Mouse (Mus musculus) urinary bladder, postnatal 25 days (tissue): ENCODE results near the gene Smco3.
"Not testable (repeated sequence)": the region's sequence is repeated elsewhere in the genome, so short reads cannot be mapped to it uniquely, and the experiment has no call there.

ENCODE experiments used
- DNase-seq: peaks from one replicate; pipeline ENCODE4 v3.0.0; 2022; ENCODE audit warnings: low spot score

The Smco3 gene

GRCm38 (mm10) chr6:136804705-136805408, 30.4 kb downstream of the Smco3 start:
- DNase-seq: no peak

GRCm38 (mm10) chr6:136803739-136804633, 31.3 kb downstream of the Smco3 start, which contains the start of gene Hist4h4:
Gene Hist4h4 (minus strand): TSS chr6:136804415.
- peak; percentile 98 for DNase-seq

GRCm38 (mm10) chr6:136803093-136803738, 32.0 kb downstream of the Smco3 start:
- no peak for DNase-seq

GRCm38 (mm10) chr6:136801274-136801673, 34.0 kb downstream of the Smco3 start:
- DNase-seq: no peak

- no peak for DNase-seq
These were observed 34.5 kb downstream of the Smco3 start for GRCm38 (mm10) chr6:136800710-136801109.

GRCm38 (mm10) chr6:136797874-136798693, 37.2 kb downstream of the Smco3 start:
- not testable (repeated sequence) for DNase-seq

- DNase-seq: no peak
These were observed 39.4 kb downstream of the Smco3 start for GRCm38 (mm10) chr6:136795850-136796249.

GRCm38 (mm10) chr6:136795110-136795509, 40.1 kb downstream of the Smco3 start:
- no peak for DNase-seq

GRCm38 (mm10) chr6:136793831-136794525, 41.3 kb downstream of the Smco3 start:
- no peak for DNase-seq

GRCm38 (mm10) chr6:136792884-136793758, 42.1 kb downstream of the Smco3 start:
- no peak for DNase-seq

- peak; percentile 29 for DNase-seq
These were observed 45.8 kb downstream of the Smco3 start for GRCm38 (mm10) chr6:136789391-136789971.

GRCm38 (mm10) chr6:136782761-136783160, 52.5 kb downstream of the Smco3 start:
- DNase-seq: no peak

GRCm38 (mm10) chr6:136782146-136782545, 53.1 kb downstream of the Smco3 start:
- no peak for DNase-seq

GRCm38 (mm10) chr6:136781377-136781986, 53.8 kb downstream of the Smco3 start, which contains the start of gene Gucy2c:
Gene Gucy2c (minus strand): TSS chr6:136781765.
- DNase-seq: no peak
